ENCODE assay signal across 8 mouse cellular contexts in the genomic region with DNA sequence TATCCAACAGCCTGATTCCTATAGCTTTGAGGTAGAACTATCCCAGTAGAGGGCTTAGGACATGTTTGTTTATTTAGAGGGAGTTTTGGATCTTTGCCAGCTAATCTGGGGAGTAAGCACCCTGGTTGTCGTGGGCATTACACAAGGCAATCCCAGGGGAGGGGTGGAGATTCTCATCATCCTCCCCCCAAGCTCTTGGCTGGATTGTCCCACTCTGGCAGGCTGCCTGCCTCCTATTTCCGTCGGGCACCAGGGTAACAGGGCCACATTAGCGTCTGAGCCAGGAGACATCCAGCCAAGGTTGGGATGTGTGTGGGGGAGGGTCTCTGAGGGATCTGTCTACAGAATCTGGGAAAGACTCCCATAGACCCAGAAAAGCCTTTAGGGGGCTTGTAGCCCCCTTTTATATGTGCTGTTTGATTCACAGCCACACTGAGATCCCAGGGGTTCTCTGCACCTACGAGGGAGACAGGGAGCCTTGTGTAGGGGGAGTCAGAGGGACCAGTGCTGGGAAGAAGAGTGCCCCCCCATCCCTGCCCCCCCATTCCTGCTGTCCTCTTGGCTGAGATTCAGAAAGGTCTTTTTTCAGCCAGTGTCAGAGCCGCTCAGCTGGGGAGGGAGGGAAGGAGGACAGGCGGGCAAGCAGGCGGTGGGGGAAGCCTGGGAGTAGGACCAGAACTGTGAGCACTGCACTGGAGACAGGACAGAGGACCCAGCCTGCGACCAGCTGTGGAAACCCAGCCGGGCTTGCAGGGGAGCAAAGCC. TPM values are rescaled to one million over a fixed set of nuclear protein-coding genes. Genes with fewer than 3 reads are reported as not detected.
DNase-seq lines count a peak whose midpoint lies in the region; ATAC-seq lines count a peak whose summit lies in the region.

No protein-coding gene starts in this region.

- H3K36me3 ChIP-seq in embryonic facial prominence, embryonic 10.5 days (replicated peaks): peaks cover 11% of the 10 kb centered on the region
- peaks cover 14% of the 10 kb centered on the region for H3K36me3 ChIP-seq in limb, embryonic 10.5 days
- H3K36me3 ChIP-seq in midbrain, embryonic 16.5 days (ENCODE audit: control insufficient read depth, insufficient read depth, low read length): no peaks in the 10 kb centered on the region

- H3K27me3 ChIP-seq in embryonic facial prominence, embryonic 10.5 days (replicated peaks; ENCODE audit: low read depth, poor library complexity, severe bottlenecking): no peaks in the 10 kb centered on the region
- H3K27me3 ChIP-seq in limb, embryonic 10.5 days (ENCODE audit: low read depth, poor library complexity, severe bottlenecking): no peaks in the 10 kb centered on the region
- H3K27me3 ChIP-seq in midbrain, embryonic 16.5 days (ENCODE audit: control insufficient read depth, insufficient read depth, low read depth, low read length): no peaks in the 10 kb centered on the region

- peak; percentile 74 for DNase-seq in ovary, postnatal 36 days (ENCODE audit: low spot score)
- DNase-seq in ovary, postnatal 10 days (ENCODE audit: low spot score): no peak
- DNase-seq in embryonic facial prominence, embryonic 10.5 days (ENCODE audit: low spot score): no peak
- DNase-seq in heart, adult 8-10 months (ENCODE audit: low spot score): peak; percentile 59
- peak; percentile 56 for DNase-seq in kidney, adult 18-20 months
- no peak for DNase-seq in limb, embryonic 10.5 days (ENCODE audit: low spot score)
- DNase-seq in spleen, adult 12 weeks (ENCODE audit: low spot score): no peak

- WGBS in embryonic facial prominence, embryonic 10.5 days: 40% methylated on average over 10 of the region's 10 CpGs
- 45% methylated on average over 10 of the region's 10 CpGs for WGBS in limb, embryonic 10.5 days
- WGBS in midbrain, embryonic 16.5 days: 12% methylated on average over 10 of the region's 10 CpGs

- peak overlapping the region; percentile 50 for H3K4me2 ChIP-seq in midbrain, embryonic 16.5 days (ENCODE audit: low read length)

- peaks cover 63% of the 10 kb centered on the region for H3K4me1 ChIP-seq in embryonic facial prominence, embryonic 10.5 days
- H3K4me1 ChIP-seq in limb, embryonic 10.5 days: peaks cover 49% of the 10 kb centered on the region
- H3K4me1 ChIP-seq in midbrain, embryonic 16.5 days (ENCODE audit: control insufficient read depth, insufficient read depth, low read length): peaks cover 39% of the 10 kb centered on the region

- H3K4me3 ChIP-seq in embryonic facial prominence, embryonic 10.5 days: no peak overlapping the region
- no peak overlapping the region for H3K4me3 ChIP-seq in limb, embryonic 10.5 days
- peak overlapping the region; percentile 19 for H3K4me3 ChIP-seq in midbrain, embryonic 16.5 days (ENCODE audit: low read depth, low read length)

- no peaks in the 10 kb centered on the region for H3K9me3 ChIP-seq in embryonic facial prominence, embryonic 10.5 days
- no peaks in the 10 kb centered on the region for H3K9me3 ChIP-seq in limb, embryonic 10.5 days (replicated peaks)
- H3K9me3 ChIP-seq in midbrain, embryonic 16.5 days (replicated peaks; ENCODE audit: control insufficient read depth, low read length, poor library complexity, severe bottlenecking): no peaks in the 10 kb centered on the region

- peak overlapping the region; percentile 43 for H3K9ac ChIP-seq in midbrain, embryonic 16.5 days (ENCODE audit: low read depth, low read length)

- peak; percentile 66 for ATAC-seq in midbrain, embryonic 16.5 days

- H3K27ac ChIP-seq in embryonic facial prominence, embryonic 10.5 days (replicated peaks): peak overlapping the region; percentile 77
- H3K27ac ChIP-seq in limb, embryonic 10.5 days: peak overlapping the region; percentile 79
- H3K27ac ChIP-seq in midbrain, embryonic 16.5 days (ENCODE audit: low read length): peak overlapping the region; percentile 89

RNA-seq across cellular contexts. Expression of a gene that starts 17.1 kb away (rescaled TPM):
- polyA plus RNA-seq in embryonic facial prominence, embryonic 10.5 days (2016; fragmentation: Nextera tagmentation; extraction: Ambion mirVana): 8.6 and 8.7 TPM in 2 replicates
- total RNA-seq in heart, adult 8-10 months (2022): 10 to 100 TPM; 18.6 to 22.6 (median 21.4) TPM
- 11.2 and 12.0 TPM in 2 replicates for polyA plus RNA-seq in limb, embryonic 10.5 days (2016; fragmentation: Nextera tagmentation; extraction: Ambion mirVana)
- polyA plus RNA-seq in midbrain, embryonic 16.5 days (2015; fragmentation: Nextera tagmentation; extraction: Ambion mirVana): 19.0 and 21.6 TPM in 2 replicates

RNA-seq across cellular contexts. Expression of a gene that starts 52.0 kb away (rescaled TPM):
- 50.0 and 61.5 TPM in 2 replicates for polyA plus RNA-seq in embryonic facial prominence, embryonic 10.5 days (2016; fragmentation: Nextera tagmentation; extraction: Ambion mirVana)
- total RNA-seq in heart, adult 8-10 months (2022): 10 to 100 TPM; 21.4 to 53.5 (median 38.0) TPM
- 55.9 and 56.9 TPM in 2 replicates for polyA plus RNA-seq in limb, embryonic 10.5 days (2016; fragmentation: Nextera tagmentation; extraction: Ambion mirVana)
- 33.3 and 40.5 TPM in 2 replicates for polyA plus RNA-seq in midbrain, embryonic 16.5 days (2015; fragmentation: Nextera tagmentation; extraction: Ambion mirVana)

Comparison
In these comparisons a context has a peak if more than half of its experiments do, and no peak if none do; other contexts are left out.
1. DNase-seq: peak in ovary, postnatal 36 days (single experiment), heart, adult 8-10 months (single experiment) and kidney, adult 18-20 months (single experiment); none in ovary, postnatal 10 days (single experiment), embryonic facial prominence, embryonic 10.5 days (single experiment), limb, embryonic 10.5 days (single experiment) and spleen, adult 12 weeks (single experiment).
2. Peak in every context shown above with its lines, with median percentiles within 50 percentile points of each other: H3K27ac ChIP-seq.